Mouse (Mus musculus) hindlimb bud, embryonic 11.5 days (tissue): ENCODE data around the gene Isoc2a.
"Not testable (repeated sequence)": the region's sequence is repeated elsewhere in the genome, so short reads cannot be mapped to it uniquely, and the experiment has no call there.

ENCODE experiments used
- DNase-seq: peaks from one replicate; pipeline ENCODE4 v3.0.0-alpha.2; 2012; ENCODE audit warnings: low read depth, low spot score; ENCODE audit errors: extremely low spot score

The Isoc2a gene

DNA sequence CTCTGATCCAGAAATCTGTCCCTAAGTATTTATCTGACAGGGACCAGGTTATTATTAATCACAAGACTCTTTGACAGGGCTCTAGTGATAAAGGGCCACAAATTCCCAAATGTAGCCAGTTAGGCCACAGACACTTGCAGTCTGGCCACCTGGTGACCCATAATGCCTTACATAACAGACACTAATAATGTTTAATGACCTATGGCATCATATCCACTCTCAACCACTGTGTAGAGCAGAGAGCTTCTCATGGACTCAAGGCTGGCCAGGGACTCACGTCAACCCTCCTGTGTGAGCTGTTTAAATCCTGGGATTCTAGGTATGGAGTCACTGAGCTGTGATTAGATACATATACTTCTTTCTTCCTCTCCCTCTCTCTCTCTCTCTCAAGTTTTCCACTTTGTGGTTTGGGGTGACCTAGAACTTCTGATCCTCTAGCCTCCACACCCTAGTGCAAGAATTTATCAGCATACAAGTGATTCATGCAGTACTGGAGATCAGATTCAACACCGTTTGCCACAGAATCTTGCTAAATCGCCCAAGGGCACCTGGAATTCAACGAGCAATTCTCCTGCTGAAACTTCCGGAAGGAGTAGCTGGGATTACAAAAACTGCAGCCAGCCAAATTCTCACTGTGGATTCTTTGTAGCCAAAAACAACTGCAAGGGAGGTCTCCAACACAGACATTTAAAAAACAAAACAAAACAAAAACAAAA lies 12.7 kb upstream of the Isoc2a start:
- no peak for DNase-seq

DNA sequence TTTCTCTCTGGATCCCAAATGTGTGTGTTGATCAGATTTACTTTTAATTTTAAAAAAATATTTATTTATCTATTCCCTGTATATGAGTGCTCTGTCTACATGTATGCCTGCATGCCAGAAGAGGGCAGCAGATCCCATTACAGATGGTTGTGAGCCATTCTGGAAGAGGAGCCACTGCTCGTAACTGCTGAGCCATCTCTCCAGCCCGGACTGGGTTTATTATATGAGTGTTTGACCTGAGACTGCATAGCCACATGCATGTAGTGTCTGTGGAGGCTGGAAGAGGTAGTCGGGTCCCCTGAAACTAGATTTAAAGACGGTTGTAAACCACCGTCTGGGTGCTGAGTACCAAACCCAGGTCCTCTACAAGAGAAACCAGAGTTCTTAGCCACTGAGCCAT lies 11.9 kb upstream of the Isoc2a start:
- no peak for DNase-seq

DNA sequence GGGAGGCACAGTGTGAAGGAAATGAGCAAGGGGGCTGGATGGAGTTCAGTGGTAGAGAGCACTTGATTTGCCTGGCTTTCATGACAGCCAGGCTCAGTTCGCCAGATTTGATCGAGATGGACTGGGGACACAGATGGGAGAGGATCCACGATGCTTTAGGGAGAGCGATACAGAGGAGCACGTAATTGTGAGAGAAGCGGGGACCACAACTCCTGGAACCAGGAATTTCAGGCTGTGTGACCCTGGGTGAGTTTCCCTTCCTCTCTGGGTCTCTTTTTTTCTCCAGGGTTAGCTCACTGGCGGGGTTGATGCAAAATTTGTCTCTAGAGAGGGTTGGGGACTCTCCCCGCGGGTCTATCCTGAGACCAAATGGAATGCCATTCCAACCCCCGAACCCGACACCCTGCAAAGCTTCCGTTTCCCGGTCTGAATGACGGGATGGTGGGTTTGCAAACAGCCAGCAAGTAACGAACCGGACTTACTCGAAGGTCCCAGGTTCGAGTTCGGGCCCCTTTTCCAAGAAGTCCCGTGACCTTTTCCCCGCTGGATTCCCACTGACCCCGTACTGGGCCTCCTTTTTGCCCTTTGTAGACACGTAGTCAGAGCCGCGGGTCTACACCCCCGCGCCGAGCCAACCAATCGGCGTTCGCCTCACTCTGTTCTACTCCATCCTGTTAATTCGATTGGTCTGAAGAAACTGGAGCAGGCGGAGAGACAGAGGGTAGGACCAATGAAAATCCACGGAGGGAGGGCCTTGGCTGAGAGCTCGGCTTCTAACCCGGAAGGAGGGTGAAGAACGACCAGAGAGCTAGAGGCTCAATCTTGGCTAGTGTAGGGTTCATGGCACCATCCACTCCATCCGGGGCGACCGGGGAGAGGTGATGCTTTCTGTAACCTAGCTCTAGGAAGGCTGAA lies 11.1 kb upstream of the Isoc2a start:
- peak; percentile 94 for DNase-seq

DNA sequence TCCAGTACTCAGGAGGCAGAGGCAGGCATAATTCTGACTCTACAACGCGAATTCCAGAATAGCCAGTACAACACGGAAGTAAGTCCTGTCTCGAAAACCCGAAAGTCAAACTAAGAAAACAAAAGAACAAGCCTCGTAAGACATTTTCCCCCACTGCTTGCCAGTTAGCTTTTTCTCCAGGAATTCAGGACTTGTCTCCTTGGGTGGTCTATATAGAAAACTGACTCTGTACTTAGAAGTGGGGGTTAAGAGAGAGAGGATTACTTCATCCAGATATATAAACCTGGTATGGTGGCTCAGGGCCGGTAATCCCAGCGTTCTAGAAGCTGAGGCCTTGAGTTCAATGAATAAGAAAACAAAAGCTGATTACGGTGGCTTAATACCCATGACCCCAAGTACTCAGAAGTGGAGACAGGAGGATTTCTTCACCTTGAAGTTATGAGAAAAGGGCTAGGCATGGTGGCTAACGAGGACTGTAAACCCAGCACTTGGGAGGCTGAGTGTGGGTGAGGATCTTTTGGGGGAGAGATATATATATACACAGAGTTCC lies 10.2 kb upstream of the Isoc2a start:
- no peak for DNase-seq

DNA sequence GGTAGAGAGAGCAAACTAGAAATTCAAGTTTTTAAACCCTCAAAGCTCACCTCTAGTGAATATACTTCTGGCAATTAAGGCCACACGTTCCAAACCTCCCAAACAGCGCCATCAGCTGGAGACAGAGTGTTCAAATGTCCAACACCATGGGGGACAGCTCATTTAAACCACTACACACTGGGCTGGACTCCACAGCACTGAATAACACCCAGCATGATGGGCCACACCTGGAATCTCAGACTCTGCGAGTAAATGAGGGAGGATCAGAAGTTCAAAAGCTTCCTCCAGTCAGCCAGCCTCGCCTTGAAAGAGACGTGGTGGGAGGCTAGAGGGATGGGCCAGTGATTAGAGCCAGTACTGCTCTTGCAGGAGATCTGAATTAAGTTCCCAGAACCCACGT lies 6.8 kb upstream of the Isoc2a start, which contains the start of gene Isoc2b:
Isoc2b (minus strand) TSS at position 126 of the 400 bp plus-strand sequence.
- no peak for DNase-seq

DNA sequence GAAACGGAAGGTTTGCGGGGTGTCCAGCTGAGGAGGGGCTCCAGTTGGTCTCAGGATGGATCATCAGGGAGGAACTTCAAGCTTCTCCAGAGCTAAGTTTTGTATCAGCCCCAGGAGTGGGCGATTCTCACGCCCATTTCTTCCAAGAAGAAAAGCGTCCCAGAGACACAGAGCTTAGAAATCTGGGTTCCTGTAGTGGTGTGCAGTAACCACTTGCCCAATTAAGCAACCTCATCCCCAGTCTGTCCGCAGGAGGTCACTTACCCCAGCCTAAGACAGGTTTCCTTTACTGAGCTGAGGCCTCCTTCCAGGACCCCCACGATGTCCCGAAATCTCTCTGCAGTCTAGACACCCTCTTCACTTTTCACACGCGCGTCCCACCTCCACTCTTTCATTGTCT lies 273 bp downstream of the Isoc2a start:
- DNase-seq: no peak

DNA sequence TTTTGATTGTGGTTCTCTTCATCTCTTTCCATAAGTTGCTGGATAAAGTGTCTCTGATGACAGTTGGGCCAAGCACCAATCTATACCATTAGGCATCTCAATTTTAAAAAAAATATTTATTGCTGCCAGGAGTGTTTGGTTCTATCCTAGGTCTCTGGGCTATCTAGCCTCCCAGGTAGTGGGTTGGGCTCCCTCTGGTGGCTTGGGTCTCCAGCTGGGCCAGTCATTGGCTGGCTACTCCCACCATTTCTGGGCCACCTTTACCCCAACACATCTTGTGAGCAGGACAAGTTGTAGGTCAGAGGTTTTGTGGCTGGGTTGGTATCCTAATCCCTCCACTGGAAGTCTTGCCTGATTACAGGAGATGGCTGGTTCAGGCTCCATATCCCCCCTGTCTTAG lies 1.2 kb downstream of the Isoc2a start:
- no peak for DNase-seq

DNA sequence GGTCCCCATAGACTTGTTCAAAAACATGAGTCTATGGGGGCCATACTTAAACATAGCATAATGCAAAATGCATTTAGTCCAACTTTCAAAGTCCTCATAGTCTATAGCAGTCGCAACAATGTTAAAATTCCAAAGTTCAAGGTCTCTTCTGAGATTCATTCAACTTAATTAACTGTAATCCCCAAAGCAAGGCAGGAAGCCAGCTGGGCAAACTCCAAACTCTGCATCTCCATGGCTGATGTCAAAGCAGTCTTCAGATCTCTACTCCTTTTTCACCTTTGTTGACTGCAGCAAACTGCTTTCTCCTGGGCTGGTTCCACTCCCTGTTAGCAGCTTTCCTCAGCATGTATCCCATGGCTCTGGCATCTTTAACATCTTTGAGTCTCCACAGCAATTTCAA lies 2.1 kb downstream of the Isoc2a start:
- DNase-seq: not testable (repeated sequence)

DNA sequence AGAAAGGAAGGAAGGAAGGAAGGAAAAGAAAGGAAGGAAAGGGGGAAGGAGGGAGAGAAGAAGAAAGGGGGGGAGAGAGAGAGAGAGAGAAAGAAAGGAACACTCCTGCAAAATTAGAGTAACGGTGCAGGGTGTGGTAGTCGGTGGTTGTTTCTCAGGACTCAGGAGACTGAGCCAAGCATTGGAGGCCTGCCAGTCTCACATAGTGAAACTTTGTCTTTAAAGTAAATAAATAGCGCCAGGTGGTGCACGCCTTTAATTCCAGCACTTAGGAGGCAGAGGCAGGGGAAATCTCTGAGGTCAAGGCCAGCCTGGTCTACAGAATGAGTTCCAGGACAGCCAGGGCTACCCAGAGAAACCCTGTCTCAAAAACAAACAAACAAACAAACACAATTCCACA lies 9.7 kb downstream of the Isoc2a start:
- no peak for DNase-seq

DNA sequence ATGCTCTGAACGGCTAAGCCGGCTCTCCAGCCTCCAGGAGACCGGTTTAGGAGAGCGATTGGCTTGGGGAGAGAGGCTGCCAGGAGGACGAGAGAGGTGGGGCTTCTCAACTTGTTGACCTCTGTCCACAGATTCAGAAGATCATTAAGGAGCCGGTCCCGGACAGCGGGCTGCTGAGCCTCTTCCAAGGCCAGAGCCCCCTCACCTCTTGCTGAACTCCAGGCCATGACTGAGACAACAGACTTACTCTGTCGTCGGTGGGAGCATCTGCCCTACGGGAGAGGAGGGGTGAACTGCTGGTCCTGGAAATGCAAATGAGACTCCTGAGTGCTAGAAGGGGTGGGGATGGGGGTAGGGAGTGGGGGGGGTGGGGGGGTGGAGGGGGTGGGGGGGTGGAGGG lies 18.2 kb downstream of the Isoc2a start:
- no peak for DNase-seq

DNA sequence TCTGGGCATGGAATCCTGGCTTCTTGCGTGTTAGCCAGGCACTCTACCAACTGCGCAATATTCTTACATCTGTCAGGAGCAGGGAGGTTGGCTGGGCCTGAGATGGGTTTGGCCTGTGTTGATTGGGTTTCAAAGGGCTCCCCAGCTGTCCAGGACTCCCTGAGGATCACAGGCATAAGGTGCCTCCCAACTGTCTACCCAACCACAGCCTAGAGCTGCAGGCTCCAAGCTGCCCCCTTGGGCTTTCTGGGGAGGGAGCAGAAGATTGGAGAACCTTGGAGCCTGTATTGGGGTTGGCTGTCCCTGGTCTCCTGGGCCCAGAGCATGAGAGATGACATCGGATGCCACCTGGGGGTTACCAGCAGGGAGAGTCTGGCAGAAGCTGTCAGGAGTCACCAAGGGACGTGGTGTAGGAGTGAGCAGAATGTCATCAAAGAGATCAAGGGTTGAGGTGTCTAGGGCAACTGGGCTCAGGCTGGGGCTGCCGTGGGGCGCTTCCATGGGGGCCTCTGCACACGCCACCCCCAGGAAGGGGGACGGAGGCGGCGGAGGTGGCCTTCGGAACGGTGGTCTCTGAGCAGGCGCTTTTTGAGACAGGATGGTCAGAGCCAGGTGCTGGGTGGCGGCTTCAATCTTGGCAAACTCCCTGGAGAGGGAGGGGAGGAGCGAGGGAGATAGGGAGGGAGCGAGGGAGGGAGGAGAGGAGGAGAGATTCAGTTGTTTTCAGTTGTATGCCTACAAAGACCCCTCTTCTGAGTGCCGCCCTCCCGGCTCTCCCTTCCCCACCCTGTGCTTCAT lies 22.1 kb downstream of the Isoc2a start:
- no peak for DNase-seq

DNA sequence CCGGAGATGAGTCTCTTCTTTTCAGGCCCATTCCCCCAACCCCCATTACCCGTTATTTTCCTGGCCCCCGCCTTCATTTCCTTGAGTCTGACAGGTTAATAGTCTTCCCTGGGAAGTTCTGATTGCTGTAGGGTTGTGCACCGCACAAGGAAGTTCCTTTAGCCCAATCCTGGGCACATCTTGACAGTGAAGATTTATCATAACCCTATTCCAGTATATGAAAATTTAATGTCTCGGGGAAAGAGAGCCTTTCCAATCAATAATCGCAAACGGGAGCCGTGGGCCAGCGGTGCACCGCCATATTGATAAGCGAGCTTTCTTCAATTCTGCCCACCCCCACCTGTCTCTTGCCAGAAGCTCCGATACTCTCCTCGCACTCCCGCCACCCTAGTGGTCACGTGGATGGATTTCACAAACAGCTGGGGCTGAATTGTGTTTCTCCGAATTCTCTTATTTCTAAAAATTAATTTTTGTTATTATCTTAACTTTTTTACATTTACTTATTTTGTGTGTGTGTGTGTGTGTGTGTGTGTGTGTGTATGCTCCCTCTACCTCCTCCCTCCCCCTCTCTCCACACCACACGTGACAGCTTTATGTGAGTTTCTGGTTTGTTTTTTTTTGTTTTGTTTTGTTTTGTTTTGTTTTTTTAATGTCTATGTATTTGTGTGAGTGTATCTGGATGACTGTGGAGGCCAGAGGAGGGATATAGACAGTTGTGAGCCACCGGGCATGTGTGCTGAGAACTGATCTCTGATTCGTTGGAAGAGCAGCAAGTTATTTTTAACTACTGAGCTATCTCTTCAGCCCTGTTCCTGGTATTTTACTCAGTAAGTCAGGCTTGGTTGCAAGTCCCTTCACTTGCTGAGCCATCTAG lies 22.9 kb downstream of the Isoc2a start:
- DNase-seq: no peak

DNA sequence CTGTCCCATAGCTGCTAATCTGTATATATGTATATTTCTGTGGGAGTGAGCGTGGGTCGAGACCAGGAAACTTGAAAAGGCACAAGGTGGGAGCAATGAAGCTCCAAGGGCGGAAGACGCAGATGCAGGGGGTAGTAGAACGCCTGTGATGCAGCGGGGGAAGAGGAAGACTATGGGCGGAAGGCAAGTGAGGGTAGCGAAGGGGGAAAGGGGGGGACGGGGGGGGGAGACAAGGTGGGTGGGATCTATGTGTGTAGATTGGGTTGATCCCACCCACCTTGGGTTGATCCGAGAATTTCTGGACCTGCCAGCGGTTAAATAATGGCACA lies 23.5 kb downstream of the Isoc2a start:
- DNase-seq: no peak

DNA sequence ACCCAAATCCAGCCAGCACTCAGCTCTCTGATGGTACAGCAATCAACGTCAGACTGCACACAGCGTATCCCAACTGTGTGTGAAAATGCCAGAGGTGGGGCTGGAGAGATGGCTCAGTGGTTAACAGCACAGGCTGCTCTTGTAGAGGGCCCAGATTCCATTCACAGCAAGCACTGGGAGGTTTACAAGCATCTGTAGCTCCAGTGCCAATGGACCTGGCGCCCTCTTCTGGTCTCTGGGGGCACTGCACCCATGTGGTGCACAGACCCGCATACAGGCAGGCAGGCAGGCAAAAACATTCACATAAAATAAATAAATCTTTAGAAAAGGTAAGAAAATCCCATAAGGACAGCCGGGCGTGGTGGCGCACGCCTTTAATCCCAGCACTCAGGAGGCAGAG lies 24.2 kb downstream of the Isoc2a start:
- DNase-seq: no peak

DNA sequence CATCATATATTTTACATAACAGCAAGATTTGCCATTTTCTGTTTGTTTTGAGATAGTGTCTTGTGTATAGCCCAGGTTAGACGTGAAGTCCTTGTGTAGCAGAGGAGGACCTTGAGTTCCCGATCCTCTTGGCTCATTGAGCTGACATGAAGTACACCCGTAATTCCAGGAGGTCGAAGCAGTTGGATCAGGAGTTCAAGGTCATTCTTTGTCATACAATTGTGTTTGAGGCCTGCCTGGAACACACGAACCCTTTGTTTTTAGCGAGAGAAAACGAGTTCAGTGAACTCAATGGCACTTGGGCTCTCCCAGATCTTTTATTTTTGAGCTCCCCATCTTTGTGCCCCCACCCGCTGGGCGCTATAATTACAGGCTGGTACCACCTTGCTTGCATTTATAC lies 25.5 kb downstream of the Isoc2a start:
- no peak for DNase-seq

DNA sequence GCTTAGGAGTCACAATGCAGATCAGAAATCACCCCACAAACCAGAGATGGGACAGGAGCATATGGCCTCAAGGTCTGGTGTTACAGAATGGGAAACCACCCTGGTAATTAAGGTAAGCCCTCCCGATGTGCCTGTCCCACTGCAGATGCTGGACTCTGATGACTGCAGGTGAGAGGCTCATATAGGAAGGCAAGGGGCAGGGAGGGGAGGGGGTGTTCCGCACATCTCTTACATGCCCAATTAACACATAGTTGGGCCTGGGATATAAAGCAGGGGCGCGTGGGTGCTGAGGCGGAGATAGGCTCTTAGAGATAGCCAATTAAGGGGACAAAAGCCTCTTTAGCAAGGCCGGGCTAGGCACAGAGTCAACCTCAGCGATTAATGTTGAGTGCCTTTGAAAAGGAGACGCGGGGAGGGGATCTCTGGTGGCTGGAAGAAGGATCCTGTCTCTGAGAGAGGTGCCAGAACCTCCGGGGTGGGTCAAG lies 29.6 kb downstream of the Isoc2a start, which contains the start of gene Gm36210:
Gm36210 (minus strand) TSS at position 51 of the 485 bp plus-strand sequence.
- no peak for DNase-seq

DNA sequence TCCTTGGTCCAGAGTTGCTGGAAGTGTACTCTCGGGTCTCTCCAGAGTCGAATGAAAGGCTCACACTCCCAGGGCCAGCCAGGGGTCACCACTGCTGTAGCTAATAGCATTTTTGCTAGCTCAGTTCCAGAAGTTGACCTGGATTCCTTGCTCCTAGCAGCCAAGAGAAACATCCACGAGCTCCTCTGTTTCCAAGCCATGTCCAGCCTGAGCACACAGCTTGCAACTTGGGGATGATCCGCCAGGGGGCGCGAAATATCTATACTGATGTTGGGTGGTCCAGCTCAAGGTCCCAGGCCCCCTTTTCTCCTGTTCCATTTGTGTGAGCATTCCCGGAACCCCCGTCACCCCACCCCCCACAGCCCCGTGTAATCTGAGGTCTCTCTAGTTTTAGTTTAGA lies 34.6 kb downstream of the Isoc2a start:
- no peak for DNase-seq

DNA sequence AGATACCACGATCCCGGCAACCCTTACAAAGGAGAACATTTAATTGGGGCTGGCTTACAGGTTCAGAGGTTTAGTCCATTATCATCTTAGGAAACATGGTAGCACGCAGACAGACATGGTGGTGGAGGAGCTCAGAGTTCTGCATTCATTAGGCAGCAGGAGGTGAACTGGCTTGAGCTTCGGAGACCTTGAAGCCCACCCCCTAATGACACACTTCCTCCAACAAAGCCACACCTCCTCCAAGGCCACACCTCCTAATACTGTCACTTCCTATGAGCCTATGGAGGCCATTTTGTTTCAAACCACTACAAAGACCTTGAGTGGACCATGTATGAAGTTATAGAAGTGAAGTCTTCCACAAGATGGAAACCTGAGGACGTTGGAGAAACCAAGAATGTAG lies 35.3 kb downstream of the Isoc2a start:
- DNase-seq: no peak

DNA sequence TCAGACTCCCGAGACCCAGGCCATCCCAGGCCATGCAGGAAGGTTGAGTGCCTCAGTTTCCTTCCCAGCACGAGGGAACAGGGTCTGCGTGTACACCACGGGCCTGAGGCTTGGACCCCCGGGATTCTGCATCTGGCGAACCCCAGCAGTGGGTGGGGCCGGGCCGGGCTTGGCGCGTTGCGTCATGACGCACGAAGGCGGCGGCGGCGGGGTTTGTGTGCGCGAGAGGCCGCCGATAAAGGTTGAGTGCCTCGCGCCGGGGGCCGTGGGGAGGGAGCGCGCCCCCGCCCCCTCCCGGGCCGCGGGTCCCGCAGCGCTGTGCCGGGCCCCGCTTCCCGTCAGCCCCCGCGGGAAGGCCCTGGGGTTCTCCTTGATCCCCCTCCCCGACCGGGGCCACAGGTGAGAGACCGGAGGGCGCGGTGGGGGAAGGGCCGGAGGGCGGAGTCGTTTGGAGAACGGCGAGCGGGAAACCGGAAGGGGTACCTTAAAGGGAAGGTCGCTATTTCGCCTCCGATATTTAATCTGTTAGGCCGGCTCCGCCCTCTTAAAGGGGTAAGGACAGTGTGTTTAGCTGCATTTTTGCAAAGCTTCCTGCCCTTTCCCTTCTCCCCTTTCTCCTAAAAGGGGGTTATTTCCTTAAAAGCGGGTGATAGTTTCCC lies 38.2 kb downstream of the Isoc2a start, which contains the start of gene Zfp628:
Zfp628 (plus strand) TSS at position 211 of the 659 bp plus-strand sequence.
- DNase-seq: peak; percentile 97
